Mouse (Mus musculus) MEL (cell line): ENCODE data around the gene Ttc34.

Source experiments
- CTCF ChIP-seq, 3 experiments: IDR thresholded peaks in 2 of 3; conservative IDR thresholded peaks in 1 of 3; 2 replicates each; pipeline ENCODE4 v1.5.1; 2011 to 2012; ENCODE audit warnings: low read length in 3 of 3, low read depth in 2 of 3, mild to moderate bottlenecking in 2 of 3, improper control_type of control experiment in 1 of 3, inconsistent platforms in 1 of 3, mixed read lengths in 1 of 3, moderate library complexity in 1 of 3; ENCODE audit not compliant: control insufficient read depth in 1 of 3, insufficient read depth in 1 of 3, poor library complexity in 1 of 3, severe bottlenecking in 1 of 3
- EP300 ChIP-seq, 2 experiments: IDR thresholded peaks; 2 replicates each; pipeline ENCODE4 v1.6.1; 2011; ENCODE audit warnings: improper control_type of control experiment in 2 of 2, low read length in 2 of 2, low read depth in 1 of 2, mild to moderate bottlenecking in 1 of 2
- JUND ChIP-seq: IDR thresholded peaks from 2 replicates; pipeline ENCODE4 v1.6.1; 2011; ENCODE audit warnings: low read depth, mild to moderate bottlenecking, improper control_type of control experiment, low read length
- MAX ChIP-seq: IDR thresholded peaks from 2 replicates; pipeline ENCODE4 v1.6.1; 2011; ENCODE audit warnings: low read length, improper control_type of control experiment
- MEF2A ChIP-seq: IDR thresholded peaks from 2 replicates; pipeline ENCODE4 v1.6.1; 2014; ENCODE audit warnings: low read depth, mild to moderate bottlenecking, inconsistent platforms, low read length, improper control_type of control experiment; ENCODE audit not compliant: poor library complexity, insufficient replicate concordance, severe bottlenecking; ENCODE audit errors: extremely low read depth
- MXI1 ChIP-seq: IDR thresholded peaks from 2 replicates; pipeline ENCODE4 v1.6.1; 2011; ENCODE audit warnings: mild to moderate bottlenecking, low read depth, low read length, improper control_type of control experiment
- MYC ChIP-seq: IDR thresholded peaks from 2 replicates; pipeline ENCODE4 v1.6.1; 2011; ENCODE audit warnings: low read depth, mild to moderate bottlenecking, low read length, improper control_type of control experiment, moderate library complexity
- NRF1 ChIP-seq: IDR thresholded peaks from 2 replicates; pipeline ENCODE4 v1.6.1; 2014; ENCODE audit warnings: low read depth, mild to moderate bottlenecking, inconsistent platforms, low read length, improper control_type of control experiment, moderate library complexity; ENCODE audit not compliant: poor library complexity, insufficient read depth, severe bottlenecking
- POLR2A ChIP-seq, 2 experiments: IDR thresholded peaks; 2 replicates each; pipeline ENCODE4 v1.6.1; 2011 to 2012; ENCODE audit warnings: low read length in 2 of 2, mild to moderate bottlenecking in 2 of 2, control low read depth in 1 of 2, improper control_type of control experiment in 1 of 2, low read depth in 1 of 2, moderate library complexity in 1 of 2; ENCODE audit not compliant: control insufficient read depth in 1 of 2, insufficient read depth in 1 of 2, poor library complexity in 1 of 2
- POLR2AphosphoS5 ChIP-seq: IDR thresholded peaks from 2 replicates; pipeline ENCODE4 v1.6.1; 2012; ENCODE audit warnings: low read depth, borderline replicate concordance, mild to moderate bottlenecking, inconsistent platforms, low read length, moderate library complexity, mixed read lengths
- TAL1 ChIP-seq: IDR thresholded peaks from 2 replicates; pipeline ENCODE4 v1.6.1; 2012; ENCODE audit warnings: mild to moderate bottlenecking, inconsistent platforms, low read length, moderate library complexity, mixed read lengths
- ZNF384 ChIP-seq: IDR thresholded peaks from 2 replicates; pipeline ENCODE4 v1.6.1; 2012; ENCODE audit warnings: low read depth, mild to moderate bottlenecking, inconsistent platforms, low read length, improper control_type of control experiment

GRCm38 (mm10) chr4:154858601-154859000, 21.3 kb downstream of the Ttc34 start:
- no peak for TF ChIP-seq CTCF (IDR thresholded peaks at IDR 0.05 in 2 of 3, conservative IDR thresholded peaks at IDR 0.05 in 1 of 3; ENCODE audit: control insufficient read depth in 1 of 3, insufficient read depth in 1 of 3, low read depth in 2 of 3, low read length in 3 of 3, poor library complexity in 1 of 3, severe bottlenecking in 1 of 3)
- TF ChIP-seq MYC, result no peak
- TF ChIP-seq MEF2A, result no peak
- no peak for TF ChIP-seq MXI1
- TF ChIP-seq POLR2A (IDR thresholded peaks at IDR 0.05; ENCODE audit: control insufficient read depth in 1 of 2, insufficient read depth in 1 of 2, low read depth in 1 of 2, low read length in 2 of 2, poor library complexity in 1 of 2), result no peak
- no peak for TF ChIP-seq ZNF384
- TF ChIP-seq EP300 (IDR thresholded peaks at IDR 0.05; ENCODE audit: low read depth in 1 of 2, low read length in 2 of 2), result no peak
- TF ChIP-seq POLR2AphosphoS5, result no peak
- TF ChIP-seq TAL1, result no peak
- no peak for TF ChIP-seq NRF1
- TF ChIP-seq JUND, result no peak
- no peak for TF ChIP-seq MAX
